Mouse (Mus musculus) testis, adult 2 months (tissue): ENCODE results near the gene Celf5.

Experiments
- CTCF ChIP-seq: fragments of 200-500 bp; IDR thresholded peaks from 2 replicates; pipeline ENCODE4 v1.5.1; 2012; ENCODE audit warnings: low read depth, mild to moderate bottlenecking, inconsistent platforms, low read length, moderate library complexity; ENCODE audit not compliant: control insufficient read depth, insufficient read depth, insufficient replicate concordance
- POLR2A ChIP-seq: fragments of 200-500 bp; IDR thresholded peaks from 2 replicates; pipeline ENCODE4 v1.6.1; 2012; ENCODE audit warnings: low read depth, mild to moderate bottlenecking, inconsistent platforms, low read length, moderate library complexity; ENCODE audit not compliant: control insufficient read depth

DNA sequence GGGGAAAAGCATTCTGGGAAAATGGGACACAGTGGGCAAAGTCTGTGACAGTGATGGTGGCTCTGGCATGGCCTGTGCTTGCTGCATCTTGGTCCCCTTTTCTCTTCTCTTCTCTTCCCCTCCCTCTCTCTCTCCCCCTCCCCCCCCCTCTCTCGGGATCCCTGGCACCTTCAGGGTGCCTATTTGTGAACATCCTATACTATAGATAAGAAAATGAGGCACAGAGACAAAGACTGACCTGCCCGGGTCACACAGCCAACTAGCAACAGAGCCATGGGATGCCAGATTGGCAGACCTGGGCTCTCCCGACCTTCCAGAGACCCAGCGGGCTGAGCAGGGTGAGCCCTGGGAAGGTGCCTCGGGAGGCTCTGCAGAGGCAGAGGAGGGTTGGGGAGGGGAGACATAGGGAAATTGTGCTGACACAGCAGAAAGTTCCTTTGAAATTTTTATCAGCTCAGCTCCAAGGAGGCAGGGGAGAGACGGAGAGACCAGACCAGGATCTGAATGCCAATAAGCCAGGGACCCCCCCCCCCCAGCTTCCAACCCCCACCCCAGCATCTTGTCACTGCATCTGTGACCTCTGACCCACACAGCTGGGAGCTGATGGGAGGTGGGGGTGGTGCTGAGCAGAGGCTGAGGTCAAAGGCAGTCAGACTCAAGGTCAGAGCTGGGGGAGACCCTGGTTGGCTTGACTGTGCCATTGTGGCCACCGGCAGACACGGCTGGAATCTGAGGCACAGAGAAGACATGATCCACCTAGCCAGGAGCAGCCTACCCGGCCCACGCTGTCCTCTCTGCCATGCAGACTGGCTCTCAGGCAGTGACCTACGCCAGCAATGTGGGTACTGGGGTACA lies 64.1 kb downstream of the Celf5 start:
- TF ChIP-seq CTCF: no peak
- no peak for TF ChIP-seq POLR2A
